Mouse (Mus musculus) neutrophil, adult 5-6 weeks (primary cell): ENCODE results near the gene Crtc1. TPM values are rescaled to one million over a fixed set of nuclear protein-coding genes. Genes with fewer than 3 reads are reported as not detected.

Experiments used
- total RNA-seq: library from RNA; stranded (forward); fragments of 200-1000 nt; gene quantifications from 2 replicates; pipeline ENCODE4 v1.2.3, GENCODE M21; 2017

Gene Crtc1
- total RNA-seq, 1 experiment from 2014 or later: 8.4 TPM

Other genes starting within 250 kb of the Crtc1 start
- gene Slc25a42, start 227.3 kb downstream of the Crtc1 start, total RNA-seq: 3.2 and 5.0 TPM in 2 replicates
- gene Sugp2, start 205.4 kb downstream of the Crtc1 start, total RNA-seq: 39.7 and 43.2 TPM in 2 replicates
- 5.8 and 6.9 TPM in 2 replicates for gene Armc6, start 205.1 kb downstream of the Crtc1 start, total RNA-seq
- 4.4 and 6.3 TPM in 2 replicates for gene Homer3, start 156.8 kb downstream of the Crtc1 start, total RNA-seq
- 50.1 and 57.6 TPM in 2 replicates for gene Ddx49, start 137.1 kb downstream of the Crtc1 start, total RNA-seq
- gene Cope, start 137.1 kb downstream of the Crtc1 start, total RNA-seq: 67.8 and 67.9 TPM in 2 replicates
- gene Cers1, start 123.8 kb downstream of the Crtc1 start, total RNA-seq: not detected in 2 replicates
- gene Gdf1, start 109.8 kb downstream of the Crtc1 start, total RNA-seq: not detected in 2 replicates
- gene Upf1, start 86.3 kb downstream of the Crtc1 start, total RNA-seq: 34.0 and 36.8 TPM in 2 replicates
- 1.0 TPM in 1 of 2 replicates, not detected in the other for gene Comp, start 66.0 kb downstream of the Crtc1 start, total RNA-seq
- 5.0 and 5.8 TPM in 2 replicates for gene Klhl26, start 37.4 kb upstream of the Crtc1 start, total RNA-seq
- gene Tmem59l, start 47.8 kb upstream of the Crtc1 start, total RNA-seq: not detected in 2 replicates
- not detected in 2 replicates for gene Crlf1, start 53.6 kb upstream of the Crtc1 start, total RNA-seq
- 12.4 and 29.8 TPM in 2 replicates for gene Rex1bd, start 67.2 kb upstream of the Crtc1 start, total RNA-seq
- 720 and 1,162 TPM in 2 replicates for gene Uba52, start 71.2 kb upstream of the Crtc1 start, total RNA-seq
- 185 and 192 TPM in 2 replicates for gene Fkbp8, start 88.1 kb upstream of the Crtc1 start, total RNA-seq
- gene Kxd1, start 88.4 kb upstream of the Crtc1 start, total RNA-seq: 47.4 and 51.6 TPM in 2 replicates
- gene Ell, start 99.9 kb upstream of the Crtc1 start, total RNA-seq: 38.8 and 40.6 TPM in 2 replicates
- 51.3 and 51.4 TPM in 2 replicates for gene Isyna1, start 154.8 kb upstream of the Crtc1 start, total RNA-seq
- 31.3 and 45.8 TPM in 2 replicates for gene Ssbp4, start 169.3 kb upstream of the Crtc1 start, total RNA-seq
- gene Lrrc25, start 176.6 kb upstream of the Crtc1 start, total RNA-seq: 54.1 and 63.7 TPM in 2 replicates
- gene Gdf15, start 192.9 kb upstream of the Crtc1 start, total RNA-seq: not detected in 2 replicates
- 4.4 and 7.7 TPM in 2 replicates for gene Pgpep1, start 220.8 kb upstream of the Crtc1 start, total RNA-seq
- 103 and 134 TPM in 2 replicates for gene Lsm4, start 233.7 kb upstream of the Crtc1 start, total RNA-seq